Mouse (Mus musculus) E14TG2a.4 (cell line): ENCODE data around the gene Rubcnl.

Experiments used
- CTCF ChIP-seq: conservative IDR thresholded peaks from 2 replicates; pipeline ENCODE4 v1.5.1; 2014; ENCODE audit warnings: low read length
- NANOG ChIP-seq: IDR thresholded peaks from 2 replicates; pipeline ENCODE4 v1.6.1; 2014; ENCODE audit warnings: borderline replicate concordance, low read length, mixed read lengths
- POU5F1 ChIP-seq: IDR thresholded peaks from 2 replicates; pipeline ENCODE4 v1.6.1; 2014; ENCODE audit warnings: low read length, borderline replicate concordance

DNA sequence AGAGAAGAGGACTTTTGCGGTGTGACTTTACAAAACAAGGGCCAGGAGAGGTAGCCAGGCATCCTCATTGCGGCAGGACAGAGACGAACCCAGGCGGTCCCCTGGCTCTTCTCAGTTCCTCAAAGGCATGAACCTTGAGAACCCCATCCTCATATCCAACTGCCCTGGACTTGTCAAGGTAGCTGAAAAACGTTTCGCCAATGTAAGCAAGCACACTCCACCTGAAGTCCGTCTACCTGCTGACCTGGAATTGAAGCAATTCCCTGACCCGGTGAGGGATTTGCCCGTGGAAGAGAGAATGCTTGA is 841 bp downstream of the Rubcnl start:
- TF ChIP-seq CTCF (no peak), POU5F1 (no peak), NANOG (no peak)
